Mouse (Mus musculus): ENCODE data around the gene Smyd2.

The Smyd2 gene

DNA sequence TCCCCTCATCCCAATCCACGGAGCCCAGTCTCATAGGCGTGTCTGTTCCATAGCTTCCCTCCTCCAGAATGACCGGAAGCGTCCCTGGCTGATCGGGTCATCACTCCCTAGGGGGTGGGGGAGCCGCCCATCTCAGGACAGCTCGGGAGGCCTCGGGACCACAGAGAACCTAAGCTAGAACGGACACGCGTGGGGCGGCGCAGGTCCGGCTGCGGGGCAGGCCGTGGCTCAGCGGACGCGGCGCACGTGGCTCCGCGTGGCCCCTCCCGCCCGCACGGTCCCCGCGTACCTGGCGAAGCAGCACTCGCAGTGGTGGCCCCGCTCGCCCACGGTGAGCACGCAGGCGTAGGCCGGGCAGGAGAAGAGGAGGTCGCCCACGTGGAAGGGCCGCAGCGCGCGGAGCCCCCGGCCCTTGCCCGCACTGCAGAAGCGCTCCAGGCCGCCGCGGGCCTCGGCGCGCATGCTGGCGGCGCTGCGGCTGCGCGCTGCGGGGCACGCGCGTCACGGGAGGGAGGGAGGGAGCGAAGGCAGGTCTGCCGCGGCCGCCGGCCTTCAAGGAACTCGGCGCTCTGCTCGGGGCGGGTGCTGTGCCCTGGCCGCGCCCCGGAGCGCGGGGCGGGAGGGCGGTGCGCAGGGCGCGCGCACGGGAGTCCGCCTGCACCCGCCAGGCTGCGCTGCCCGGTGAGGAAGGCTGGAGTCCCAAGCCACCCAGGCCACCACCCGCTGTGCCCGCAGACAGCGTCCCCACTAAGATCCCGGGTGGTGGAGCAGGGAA, at the start of gene Smyd2:
Smyd2 (minus strand) TSS at position 546 of the 775 bp plus-strand sequence.
- peak; percentile 84 for DNase-seq (ENCODE audit: low spot score)

DNA sequence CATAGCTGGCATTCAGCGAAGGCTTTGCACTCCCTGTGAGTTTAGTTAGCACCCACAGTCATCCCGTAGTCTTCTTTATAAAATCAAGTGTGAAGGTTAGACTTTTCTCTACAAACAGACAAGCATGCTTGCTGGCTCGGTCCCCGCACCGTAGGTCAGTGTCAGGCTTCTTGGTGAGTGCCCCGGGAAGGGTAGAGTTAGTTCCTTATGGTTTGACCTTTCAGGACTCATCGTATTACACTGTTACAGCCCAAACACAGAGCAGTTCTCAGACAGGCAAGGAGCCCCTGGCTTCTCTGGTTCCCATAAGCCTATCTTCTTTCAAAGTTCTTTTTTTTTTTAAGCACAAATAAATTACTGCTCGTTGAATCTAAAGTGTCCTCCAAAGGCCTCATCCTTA, 48.2 kb upstream of the Smyd2 start:
- no peak for DNase-seq (ENCODE audit: low spot score)

DNA sequence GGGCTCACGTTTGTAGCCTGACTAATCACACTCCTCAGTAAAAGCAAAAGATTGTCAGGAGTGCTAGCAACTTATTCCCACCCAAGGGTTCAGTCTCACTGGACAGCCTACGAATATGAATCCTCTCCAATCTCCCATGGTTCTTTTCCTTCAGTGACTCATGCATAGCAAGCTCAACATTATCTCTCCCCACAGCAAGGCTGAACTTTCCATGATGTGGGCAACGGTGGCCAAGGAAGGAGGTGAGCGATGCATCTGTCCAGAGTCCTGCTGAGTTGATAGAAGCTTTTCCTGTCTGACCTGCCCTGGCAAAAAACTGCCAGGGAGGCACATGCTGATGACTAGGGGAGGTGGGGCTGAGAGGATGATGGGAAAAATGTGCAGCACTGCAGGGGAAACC, 45.9 kb upstream of the Smyd2 start:
- no peak for DNase-seq (ENCODE audit: low spot score)

DNA sequence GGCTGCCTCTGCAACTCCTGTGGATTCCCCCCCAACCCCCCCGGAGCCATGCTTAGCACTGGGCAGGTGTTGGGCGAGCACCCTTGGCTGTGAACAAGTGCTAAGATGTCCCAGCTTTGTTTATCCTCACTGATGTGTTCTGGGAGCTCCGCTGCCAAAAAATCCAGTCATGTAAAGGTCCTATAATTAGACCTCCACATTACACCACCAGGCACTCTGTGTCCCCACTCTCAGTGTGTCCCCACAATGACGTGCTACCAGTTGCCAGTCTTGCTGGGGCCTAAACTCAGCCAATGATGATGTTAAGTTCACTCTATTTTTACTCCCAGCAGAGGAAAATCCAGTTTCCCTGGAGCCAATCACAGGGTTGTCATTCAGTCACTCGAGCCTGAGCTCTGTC, 38.3 kb upstream of the Smyd2 start:
- no peak for DNase-seq (ENCODE audit: low spot score)

DNA sequence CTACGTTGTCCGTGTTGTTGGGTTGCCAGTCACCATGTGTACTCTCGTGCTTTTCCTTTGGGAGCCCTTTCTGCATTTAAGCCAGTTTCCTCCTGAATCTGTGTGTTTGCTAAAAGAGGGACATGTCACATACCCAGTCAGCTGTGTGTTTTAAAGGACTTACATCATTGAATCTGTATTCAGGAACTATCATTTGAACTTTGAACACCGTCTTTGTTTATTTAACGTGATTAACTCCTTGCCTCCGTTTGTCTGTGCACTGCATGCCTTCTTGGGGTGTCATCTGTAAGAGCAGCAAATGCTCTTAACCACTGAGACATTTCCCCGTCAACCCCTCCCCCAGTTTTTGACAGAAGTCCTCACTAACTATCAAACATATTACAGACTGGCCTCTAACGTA, 37.6 kb upstream of the Smyd2 start:
- DNase-seq (ENCODE audit: low spot score): no peak

DNA sequence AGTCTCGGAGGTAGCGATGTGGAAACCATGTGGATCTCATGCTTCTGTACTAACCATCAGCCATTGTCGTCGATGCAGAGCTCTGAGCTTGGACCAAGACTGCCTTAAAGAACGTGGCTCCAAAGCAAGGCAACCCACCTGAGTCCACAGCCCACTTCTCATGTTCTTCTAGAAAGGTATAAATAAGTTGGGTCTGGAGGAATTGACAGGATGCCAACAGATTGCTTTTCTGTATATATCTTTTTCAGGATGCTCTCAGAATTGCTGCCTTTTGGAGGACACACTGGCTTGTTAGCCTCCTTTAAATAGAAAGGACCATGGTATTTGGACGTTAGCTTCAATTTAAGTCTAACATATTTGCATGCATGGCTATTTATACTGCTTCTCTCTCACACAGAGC, 29.7 kb upstream of the Smyd2 start:
- no peak for DNase-seq (ENCODE audit: low spot score)

DNA sequence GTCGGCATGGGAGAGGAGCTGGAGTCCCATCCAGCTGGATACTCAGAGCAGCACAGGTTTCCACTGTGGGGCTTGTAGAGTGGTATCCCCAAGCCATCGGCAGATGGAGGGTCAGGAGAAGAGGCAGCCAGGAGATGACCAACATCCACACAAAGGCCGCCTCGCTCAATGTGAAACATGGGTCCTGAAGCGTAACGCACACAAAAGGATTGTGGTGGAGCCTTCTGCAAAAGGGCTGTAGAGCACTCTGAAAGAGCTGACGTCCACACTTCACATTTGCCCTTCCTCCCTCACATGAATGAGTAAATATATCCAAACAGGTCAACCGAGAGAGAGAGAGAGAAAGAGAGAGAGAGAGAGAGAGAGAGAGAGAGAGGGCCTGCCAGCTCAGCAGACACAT, 25.2 kb upstream of the Smyd2 start:
- DNase-seq (ENCODE audit: low spot score): no peak

DNA sequence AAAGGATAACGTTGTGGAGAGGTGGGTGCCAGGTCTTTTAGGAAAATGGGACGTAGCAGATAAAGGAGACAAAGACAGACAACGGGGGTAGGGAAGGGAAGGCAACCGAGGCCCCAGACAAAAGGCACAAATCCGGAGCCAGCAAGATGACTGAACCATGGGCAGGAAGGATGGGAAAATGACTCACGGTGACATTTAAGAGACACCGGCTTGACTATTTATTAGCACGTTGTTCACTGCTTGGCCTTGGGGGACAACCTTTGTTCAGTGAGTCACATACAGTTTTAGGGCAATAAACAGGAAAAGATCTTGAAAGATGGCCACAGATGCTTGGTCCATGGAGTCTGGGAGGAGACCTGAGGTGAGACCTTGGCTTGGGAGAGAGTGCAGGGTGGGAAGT, 24.0 kb upstream of the Smyd2 start:
- DNase-seq (ENCODE audit: low spot score): no peak

DNA sequence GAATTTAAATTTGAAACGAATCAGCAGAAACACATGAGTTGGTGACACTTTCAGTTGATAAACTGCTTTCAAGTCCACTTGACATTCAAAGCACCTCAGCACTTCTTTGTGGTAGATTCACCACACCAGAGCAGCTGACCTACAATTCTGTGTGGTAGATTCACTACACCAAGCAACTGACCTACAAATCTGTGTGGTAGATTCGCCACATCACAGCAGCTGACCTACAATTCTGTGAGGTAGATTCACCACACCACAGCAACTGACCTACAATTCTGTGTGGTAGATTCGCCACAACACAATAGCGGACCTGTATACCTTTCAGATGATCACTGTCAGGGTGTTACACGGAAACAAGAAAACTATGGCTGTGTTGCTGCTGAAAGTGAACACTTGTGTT, 19.6 kb upstream of the Smyd2 start:
- DNase-seq (ENCODE audit: low spot score): no peak

DNA sequence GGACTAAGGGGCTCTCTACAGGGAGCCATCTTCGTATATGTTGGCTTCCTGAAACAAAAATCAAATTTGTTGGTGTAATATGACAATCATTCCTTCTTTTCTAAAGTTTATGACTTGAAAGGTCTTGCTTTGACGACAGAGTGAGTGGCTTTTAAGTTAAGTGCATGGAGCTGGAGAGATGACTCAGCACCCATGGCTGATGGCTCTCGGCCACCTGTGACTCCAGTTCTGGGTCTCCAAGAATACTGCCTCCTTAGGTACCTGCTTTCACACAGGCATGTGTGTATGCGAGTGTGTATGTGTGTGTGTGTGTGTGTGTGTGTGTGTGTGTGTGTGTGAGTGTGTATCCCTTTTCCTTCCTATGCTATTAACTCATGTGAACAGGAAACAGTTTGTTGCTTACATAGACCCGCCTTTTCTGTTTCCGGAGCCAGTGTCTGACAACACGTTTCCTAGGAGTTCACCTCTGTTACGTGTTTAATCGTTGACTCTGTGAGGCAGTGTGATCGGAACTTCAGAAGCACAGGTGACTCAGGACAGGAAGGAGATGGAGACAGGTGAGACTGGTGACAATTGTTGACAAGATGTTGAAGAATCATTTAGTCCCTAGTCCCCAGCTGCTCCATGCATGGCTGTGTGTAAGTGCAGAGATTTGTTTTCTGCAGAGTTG, 14.4 kb upstream of the Smyd2 start:
- DNase-seq (ENCODE audit: low spot score): no peak

DNA sequence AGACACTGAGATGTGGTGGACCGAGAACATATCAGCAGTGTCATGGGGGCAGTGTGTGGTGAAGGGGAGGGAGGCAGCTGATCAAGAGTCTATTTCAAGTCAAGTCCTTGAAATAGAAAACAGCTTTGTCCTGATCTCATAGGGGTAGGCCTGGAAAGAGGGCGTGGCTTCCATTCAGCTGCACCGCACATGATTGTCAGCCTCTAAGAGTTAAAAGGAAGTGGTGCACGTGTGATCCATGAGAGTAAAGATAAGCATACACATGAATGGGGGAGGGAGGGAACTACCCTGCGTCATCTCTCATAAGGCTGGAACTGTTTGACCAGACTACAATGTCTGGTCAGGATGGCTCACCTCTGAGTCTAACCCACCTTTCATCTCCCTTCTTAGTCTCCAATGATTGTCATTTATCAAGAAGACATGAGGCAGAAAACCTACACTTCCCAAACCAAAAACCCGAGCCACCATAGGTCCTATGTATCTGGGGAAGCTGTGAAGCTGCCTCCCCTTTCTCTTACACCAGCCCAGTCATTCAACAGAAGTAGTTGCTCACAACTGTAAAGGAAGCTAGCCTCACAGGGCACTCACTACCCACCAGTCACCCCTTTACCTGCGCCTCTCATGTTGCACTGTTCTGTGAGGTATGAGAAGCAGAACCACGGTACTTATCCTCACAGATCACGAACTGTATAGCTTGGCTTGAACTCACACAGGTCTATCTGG, 11.5 kb upstream of the Smyd2 start:
- no peak for DNase-seq (ENCODE audit: low spot score)

DNA sequence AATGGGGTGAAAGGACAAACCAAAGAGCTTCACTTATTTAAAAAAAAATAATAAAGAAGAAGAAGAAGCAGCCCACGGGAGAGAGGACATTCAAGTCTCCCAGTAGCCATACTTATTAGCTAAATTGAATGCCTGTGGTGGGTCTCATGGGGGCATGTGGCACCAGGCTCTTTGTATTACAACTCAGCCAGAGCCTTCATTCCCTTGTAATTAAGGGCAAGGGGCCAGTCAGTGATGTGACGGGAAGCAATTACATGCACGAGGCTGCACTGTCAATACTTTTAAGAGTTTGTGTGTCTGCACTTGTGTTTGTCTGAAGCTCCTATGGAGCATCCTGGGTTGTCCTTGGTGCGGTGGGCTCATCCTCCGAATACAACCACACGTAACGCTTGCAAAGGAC, 10.8 kb upstream of the Smyd2 start:
- DNase-seq (ENCODE audit: low spot score): no peak

DNA sequence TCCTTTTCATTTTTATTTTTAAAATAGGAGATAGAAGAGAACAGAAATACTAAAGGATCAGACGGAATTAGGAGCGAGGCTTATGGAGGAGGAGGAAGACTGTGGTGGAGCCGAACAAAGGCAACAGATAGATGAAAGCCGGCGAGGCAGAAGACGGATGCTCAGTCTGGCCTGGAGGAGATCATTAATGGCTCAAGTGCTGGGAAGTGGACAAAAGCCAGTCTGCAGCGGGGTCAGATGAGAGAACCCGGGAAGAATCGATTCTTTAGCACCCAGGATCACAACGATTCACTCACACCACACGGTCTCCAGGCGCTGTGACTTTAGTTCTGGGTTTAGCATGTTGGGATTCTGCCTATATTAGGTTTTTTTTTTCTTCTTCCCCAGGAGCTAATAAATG, 10.0 kb upstream of the Smyd2 start:
- peak; percentile 66 for DNase-seq (ENCODE audit: low spot score)

DNA sequence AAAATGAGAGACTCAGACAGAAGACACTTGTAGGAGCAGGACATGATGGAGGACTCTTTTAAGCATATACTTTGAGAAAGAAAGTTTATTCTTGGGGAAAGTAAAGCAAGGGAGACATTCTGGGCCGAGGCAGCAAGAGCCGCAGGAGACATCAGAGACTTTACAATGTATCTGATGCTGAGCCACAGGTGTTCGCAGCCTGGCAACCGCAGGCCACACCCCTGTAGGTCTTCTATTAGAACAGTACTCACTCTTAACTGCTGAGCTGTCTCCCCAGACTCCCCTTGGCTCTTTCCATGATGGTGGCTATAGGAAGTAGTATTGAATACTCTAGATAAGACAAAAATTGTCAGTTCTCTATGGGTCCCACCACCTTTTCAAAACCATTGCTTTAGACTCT, 7.7 kb upstream of the Smyd2 start:
- DNase-seq (ENCODE audit: low spot score): no peak

DNA sequence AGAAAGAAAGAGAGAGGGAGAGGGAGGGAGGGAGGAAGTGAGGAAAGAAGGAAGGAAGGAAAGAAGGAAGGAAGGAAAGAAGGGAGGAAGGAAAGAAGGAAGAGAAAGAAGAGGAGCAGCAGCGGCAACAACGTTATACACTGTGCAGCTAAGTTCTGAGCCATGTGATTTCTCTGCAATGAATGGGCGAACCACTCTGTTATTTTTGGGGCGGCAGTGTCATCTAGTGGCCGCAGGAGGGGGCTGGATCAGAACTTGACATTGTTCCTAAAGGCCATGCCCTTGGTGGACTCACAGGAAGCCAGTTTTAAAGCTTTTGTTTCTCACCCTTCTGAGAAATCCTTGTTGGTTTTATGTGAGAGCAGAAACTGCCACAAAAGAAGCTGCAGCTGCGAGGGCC, 5.5 kb upstream of the Smyd2 start:
- peak; percentile 90 for DNase-seq (ENCODE audit: low spot score)

DNA sequence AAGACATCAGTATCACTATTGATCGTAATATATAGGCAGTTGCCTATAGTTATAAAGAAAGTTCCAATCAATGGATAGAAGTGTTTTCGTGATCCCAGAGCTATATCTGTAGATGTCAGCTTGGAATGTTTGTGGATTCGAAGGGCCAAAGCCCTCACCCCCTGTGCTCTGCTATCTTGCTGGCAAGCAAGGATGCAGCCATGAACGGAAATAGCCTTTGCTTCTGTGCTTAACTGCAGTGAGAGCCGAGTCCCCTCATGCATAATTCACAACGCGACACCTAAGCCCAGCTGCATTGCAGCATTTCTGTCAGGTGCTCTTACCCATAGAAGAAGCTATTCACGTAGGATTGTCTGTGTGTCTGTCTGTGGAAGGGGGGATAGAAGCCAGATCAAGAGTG, 4.1 kb upstream of the Smyd2 start:
- DNase-seq (ENCODE audit: low spot score): no peak

DNA sequence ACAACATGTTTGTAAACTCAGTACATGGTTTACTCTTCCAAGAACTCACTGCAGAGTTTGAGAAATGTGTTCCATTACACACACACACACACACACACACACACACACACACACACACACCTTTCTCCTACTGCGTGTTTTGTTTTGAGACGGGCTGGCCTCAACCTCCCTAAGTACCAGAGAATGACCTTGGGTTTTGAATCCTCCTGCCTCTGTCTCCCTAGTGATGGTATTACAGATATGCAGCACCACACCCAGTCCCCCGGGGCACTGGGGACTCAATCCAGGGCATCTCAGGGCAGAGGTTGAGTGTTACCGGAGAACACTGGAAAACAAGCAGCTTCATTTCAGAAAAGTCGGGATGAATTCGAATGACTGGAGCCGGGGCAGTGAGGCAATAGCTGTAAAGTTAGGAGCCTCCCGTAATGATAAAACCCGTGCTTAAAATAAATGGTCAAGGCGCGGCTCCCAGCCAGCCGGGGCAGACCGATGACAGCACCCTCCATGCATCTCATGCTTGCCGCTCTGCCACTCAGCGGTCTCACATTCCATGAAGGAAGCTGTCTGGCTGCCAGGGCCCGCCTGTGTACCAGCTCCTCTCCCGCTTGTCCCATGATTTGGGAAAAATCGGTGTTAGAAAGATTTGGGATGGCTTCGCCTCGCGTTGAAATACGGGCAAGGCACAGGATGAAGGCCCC, 1.9 kb upstream of the Smyd2 start:
- no peak for DNase-seq (ENCODE audit: low spot score)

DNA sequence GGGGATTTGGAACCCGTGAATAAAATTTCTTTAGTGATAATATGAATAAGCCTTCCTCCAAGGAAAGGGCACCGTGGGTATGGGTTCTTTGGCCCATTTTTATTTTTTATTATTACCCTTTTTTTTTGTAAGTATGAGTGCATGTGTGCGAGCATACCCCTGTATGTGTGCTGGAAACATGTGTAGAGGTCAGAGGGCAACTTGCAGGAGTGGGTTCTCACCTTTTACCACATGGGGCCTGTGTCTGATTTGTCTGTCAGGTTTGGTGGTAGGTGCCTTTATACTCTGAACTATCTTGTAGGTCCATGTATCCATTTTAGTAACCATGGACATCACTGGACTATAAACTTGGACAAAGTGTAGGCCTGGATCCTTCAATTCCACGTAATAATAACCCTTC, 994 bp upstream of the Smyd2 start:
- no peak for DNase-seq (ENCODE audit: low spot score)

DNA sequence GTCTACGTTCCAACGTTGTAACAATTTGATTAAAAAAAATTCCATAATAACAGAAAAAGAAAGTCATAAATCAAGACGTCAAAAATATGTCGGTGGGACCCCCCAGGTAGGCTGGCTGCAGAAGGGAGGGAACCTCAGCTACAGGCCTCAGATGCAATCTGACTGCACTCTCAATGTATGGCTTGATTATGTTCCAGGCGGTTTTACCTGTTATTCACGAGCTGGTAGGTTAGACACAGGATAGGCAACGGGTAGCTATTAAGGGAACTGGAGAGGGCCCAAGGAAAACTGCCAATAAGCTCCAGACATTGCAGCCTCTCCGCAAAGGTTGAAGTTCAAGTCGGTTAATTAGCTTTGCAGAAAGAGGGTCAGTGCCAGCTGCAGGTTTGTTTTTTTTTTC, 558 bp upstream of the Smyd2 start:
- DNase-seq (ENCODE audit: low spot score): peak; percentile 50

DNA sequence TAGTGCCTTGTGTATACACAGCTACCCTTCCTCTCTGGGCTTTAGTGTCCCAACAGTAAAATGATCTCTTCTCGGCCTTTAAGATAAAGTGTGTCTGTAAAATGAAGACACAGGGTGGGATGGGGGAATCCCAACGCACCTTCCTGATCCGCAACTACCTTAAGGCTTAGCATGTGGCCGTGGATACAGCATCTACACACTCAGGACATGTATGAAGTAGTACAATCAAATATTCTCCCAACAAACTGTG, 670 bp downstream of the Smyd2 start:
- no peak for DNase-seq (ENCODE audit: low spot score)

DNA sequence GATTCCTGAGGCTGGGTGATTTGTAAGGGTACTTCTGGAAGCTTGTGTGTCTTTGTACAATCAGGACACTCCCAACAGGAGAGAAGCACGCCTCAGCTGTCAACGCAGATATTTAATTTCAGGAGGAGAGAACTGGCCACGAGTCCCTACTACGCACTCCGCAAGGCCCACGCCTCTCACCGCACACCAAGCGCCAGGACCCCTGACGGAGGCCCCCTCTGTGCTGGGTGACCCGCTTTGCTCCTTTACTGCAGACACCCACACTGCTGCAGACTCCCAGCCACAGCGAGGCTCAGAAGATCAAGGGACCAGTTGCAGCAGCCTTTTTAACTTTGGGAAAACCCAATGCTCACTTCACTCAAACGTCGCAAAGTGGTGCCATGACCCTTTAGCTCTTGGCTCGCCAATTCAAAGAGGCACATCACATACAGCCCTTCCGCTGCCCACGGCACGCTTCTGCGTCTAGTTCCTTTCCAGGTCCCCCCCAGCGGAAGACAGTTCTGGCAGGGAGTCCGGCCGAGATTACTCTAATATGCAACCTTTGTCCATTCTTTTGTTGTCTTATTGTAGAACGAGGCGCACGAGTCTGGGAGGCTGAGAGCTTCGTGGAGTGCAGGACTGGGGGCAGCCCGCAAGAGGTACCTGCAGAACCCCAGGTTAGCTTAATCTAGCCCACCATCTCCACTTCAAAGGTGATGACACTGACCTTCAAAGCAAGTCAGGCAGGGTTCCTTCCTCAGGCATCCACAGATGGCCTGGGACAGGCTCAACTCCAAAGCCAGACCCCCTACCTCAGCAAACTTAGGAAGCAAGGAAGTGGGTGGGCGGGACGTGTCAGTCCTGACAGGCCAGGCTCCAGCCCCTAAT, 1.2 kb downstream of the Smyd2 start:
- peak; percentile 74 for DNase-seq (ENCODE audit: low spot score)

DNA sequence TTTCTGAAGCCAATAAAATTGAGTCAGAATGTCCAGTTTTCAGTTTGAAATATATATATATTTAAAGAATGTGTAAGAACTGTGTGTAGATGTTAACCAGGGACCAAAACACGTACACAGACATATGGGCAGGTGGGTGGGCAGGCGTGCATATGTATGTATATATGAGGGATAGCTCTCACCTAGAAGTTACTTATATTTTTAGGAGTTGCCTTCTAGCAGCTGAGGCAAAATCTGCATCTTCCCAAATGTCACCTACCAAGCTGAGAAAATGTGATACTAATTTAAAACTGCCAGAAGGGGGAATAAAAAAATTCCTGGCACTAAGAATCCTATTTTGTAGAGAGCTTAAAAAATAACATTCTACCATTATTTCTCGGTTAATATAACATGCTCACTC, 2.4 kb downstream of the Smyd2 start:
- no peak for DNase-seq (ENCODE audit: low spot score)

Data from embryo, embryonic 10.5 days (tissue).